Mouse (Mus musculus) cerebellum, adult 2 months (tissue): ENCODE results near the gene Zfp979.

Experiments
- CTCF ChIP-seq: fragments of 200-500 bp; IDR thresholded peaks from 2 replicates; pipeline ENCODE4 v1.5.1; 2011; ENCODE audit warnings: low read depth, mild to moderate bottlenecking, control low read depth, low read length, moderate library complexity, borderline replicate concordance; ENCODE audit not compliant: insufficient read depth
- POLR2A ChIP-seq: fragments of 200-500 bp; IDR thresholded peaks from 2 replicates; pipeline ENCODE4 v1.6.1; 2011; ENCODE audit warnings: low read length, control low read depth, borderline replicate concordance; ENCODE audit not compliant: insufficient read depth

DNA sequence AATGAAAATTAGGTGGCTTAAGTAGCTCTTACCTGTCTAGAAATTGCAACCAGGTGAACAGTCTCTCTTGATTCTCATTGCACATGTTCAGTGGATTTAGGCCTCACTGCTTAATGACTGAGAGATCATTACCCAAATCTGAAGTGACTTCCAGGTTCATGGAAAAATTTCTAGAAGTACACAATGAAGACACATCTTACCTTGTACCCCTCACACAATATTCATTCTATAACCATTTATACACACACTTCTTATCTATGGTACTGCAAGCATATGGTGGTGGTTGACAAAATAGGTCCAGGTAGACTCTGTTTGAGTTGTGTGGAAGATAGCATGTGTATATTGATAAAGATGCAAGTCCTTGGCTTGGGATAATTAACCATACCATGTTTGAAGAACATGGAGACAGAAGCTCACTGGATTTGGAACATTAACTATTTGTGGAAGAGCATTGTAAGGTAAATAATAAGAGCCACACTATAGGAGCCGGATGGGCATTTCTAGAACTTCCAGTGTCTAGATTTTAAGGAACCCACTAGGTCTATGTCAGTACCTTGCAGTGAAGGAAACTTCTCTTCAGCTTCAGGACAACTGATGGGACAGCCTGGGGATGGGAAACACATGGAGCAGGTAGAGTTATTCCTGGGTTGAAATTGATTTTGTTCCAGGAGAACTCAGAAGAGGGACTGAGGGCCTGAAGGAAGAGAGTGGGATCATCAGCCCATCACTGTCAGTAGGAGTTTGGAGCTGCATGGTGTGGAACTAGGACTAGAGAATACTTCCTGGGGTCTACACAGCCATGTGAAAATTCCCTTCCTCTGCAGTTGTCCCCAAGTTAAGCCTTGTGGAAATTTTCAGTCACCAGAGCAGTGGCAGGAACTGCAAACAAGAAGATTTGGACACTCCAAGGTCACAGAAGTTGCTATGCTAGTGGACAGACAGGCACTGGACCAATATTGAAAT, 55.5 kb downstream of the Zfp979 start:
- TF ChIP-seq CTCF, result no peak
- TF ChIP-seq POLR2A, result no peak
